Mouse (Mus musculus) ovary, adult 10 weeks (tissue): ENCODE measurements around the gene Tusc1. TPM values are rescaled to one million over a fixed set of nuclear protein-coding genes. Genes with fewer than 3 reads are reported as not detected.

ENCODE experiments used
- polyA plus RNA-seq: library from polyadenylated mRNA; stranded (reverse); fragments of 350-450 nt; fragmentation: Illumina TruSeq; extraction: RNeasy Lipid Tissue Mini Kit (QIAGEN cat#74804); gene quantifications from one replicate; pipeline ENCODE4 v1.2.3, GENCODE M21; 2014

The Tusc1 gene
- 23.6 TPM for polyA plus RNA-seq

DNA sequence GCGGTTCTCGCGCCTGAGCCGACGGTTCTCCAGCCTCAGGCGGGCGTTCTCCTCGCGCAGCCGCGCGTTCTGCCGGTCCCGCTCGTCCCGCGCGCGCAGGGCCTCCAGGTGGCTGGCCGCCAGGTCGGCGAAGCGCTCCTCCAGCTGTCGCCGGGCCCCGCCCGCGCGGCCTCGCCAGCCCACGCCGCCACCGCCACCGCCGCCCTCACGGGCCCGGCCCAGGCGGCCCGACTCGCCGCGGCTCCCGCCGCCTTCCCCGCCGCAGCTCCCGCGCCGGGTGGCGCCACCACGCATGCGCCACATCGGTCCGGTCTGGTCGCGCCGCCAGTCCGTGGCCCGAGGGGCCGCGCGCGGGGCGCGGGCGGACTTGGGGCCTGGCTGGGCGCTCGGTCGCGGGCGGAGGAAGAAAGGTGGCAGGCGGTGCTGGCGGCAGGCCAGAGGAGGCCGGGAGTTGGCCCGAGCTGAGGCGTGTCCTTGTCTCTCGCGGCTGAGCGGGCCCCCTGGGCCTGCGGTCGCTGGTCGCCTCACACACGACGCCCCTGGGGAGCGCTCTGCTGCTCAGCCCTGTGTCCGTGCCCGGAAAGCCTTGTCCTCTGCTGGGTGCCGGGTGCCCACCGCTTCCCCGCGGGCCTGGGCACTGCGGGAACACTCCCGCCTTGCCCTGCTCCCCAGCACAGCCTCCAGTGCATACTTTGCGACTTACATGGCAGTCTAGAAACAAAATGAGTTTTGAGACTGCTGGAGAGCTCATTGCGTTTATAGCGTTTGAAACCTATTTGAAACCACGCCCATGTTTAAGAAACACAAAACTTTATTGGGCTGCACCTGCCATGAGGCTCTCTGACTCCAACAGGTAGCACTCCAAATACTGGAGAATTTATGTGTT, at the start of gene Tusc1:
Gene Tusc1, minus strand, starts transcription at position 394 of the 886 bp plus-strand sequence.

